Mouse (Mus musculus): ENCODE measurements around the gene Prrt2. TPM values are rescaled to one million over a fixed set of nuclear protein-coding genes. Genes with fewer than 3 reads are reported as not detected.
A peak's percentile ranks its signal among the peaks of the same experiment; 100 is the strongest.

Gene Prrt2
- 0.13 and 0.56 TPM in 2 replicates for polyA plus RNA-seq (2015; fragmentation: Nextera tagmentation; extraction: Ambion mirVana)

DNA sequence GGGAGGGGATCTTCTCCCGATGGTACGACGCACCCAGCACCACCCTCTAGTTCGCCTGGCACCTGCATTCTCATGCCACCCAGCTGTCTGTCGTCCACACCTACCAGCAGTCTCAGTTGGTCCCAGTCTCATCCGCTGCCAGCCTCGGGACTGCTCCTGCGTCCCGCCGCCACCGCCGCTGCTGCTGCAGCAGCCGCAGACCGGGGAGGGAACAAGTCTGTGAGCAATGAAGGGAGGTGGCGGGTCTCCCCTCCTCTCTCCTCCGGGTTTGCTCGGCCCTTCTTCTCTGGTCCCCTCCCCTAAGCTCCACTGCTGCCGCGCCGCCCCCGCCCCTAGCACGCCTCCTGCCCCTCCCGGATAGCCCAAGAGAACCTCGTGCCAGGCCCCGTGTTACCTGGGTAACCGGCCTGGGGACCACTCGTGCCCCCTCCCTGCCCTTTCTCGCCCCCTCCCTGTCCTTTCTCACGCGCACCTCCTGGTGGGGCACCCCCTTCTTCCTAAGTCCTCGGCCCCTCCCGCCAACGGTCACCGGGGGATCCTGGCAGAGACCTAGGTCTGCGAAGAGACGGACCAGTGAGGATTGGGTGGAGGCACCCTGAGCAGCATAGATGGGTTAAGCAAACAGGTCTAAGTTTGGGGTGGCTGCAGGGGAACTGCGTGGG, at the start of gene Prrt2, which contains the start of gene Gm42742:
TSS of gene Prrt2 (minus strand) at position 311 of the 662 bp plus-strand sequence.
TSS of gene Gm42742 (minus strand) at position 197 of the 662 bp plus-strand sequence.
- Histone ChIP-seq H3K36me3 (replicated peaks) (peaks cover 36% of the 10 kb centered on the region), H3K9ac (peak within 1 kb of the TSS; percentile 34), H3K27ac (replicated peaks) (peak within 1 kb of the TSS; percentile 55), H3K4me1 (replicated peaks) (peaks cover 71% of the 10 kb centered on the region), H3K27me3 (no peaks in the 10 kb centered on the region), H3K4me3 (replicated peaks) (peak within 1 kb of the TSS; percentile 39), H3K9me3 (replicated peaks) (no peaks in the 10 kb centered on the region), H3K4me2 (peak within 1 kb of the TSS; percentile 98)
- ATAC-seq (ENCODE audit: insufficient read depth) = no peak
- WGBS (ENCODE audit: insufficient replicate concordance) = 3% methylated on average over 37 of the region's 37 CpGs

DNA sequence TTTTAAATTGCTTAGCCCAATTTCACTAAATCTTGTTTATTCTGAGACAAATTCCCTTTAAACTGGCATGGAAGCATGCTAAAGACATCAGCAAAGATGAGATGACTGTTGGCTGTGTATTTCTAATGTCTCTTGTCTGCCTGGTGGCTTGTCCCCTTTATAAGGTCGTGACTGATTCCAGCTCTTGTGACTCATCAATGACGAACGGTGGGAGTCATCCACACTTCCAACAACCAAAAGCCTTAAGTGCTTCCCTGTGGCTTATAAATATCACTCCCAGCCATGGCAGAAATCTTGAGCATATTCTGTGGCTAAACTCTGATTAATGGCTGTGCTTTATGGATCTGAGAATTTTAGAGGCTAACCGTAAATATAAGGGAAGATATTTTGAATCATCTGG, 45.3 kb upstream of the Prrt2 start:
- Histone ChIP-seq H3K27me3 (0 out of 2 replicates have a peak, but pooled peaks cover under 1% of the 10 kb centered on the region), H3K4me3 (replicated peaks) (no peak overlapping the region), H3K36me3 (replicated peaks) (no peaks in the 10 kb centered on the region), H3K9me3 (replicated peaks) (no peaks in the 10 kb centered on the region), H3K4me2 (no peak overlapping the region), H3K9ac (no peak overlapping the region), H3K4me1 (replicated peaks) (0 out of 2 replicates have a peak, but pooled peaks cover 3% of the 10 kb centered on the region), H3K27ac (replicated peaks) (no peak overlapping the region)
- ATAC-seq (ENCODE audit: insufficient read depth) = no peak
- WGBS (ENCODE audit: insufficient replicate concordance) = 66% methylated on average over 4 of the region's 4 CpGs

DNA sequence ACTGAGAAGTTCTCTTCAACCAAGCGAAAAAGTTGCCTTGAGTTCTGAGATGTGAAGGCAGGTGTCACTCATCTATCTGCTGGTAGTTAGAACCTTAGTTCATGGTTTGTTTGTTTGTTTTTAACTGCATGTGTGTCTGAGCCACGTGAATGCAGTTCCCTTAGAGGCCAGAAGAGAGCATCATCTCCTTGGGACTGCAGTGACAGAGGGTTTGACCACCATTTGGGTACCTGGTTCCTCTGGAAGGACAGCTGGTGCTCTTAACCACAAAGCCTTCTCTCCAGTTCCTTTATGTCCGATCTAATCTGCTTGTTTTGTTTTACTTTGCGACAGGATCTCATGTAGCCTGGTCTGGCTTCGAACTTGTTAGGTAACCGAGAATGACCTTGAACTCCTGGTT, 44.5 kb upstream of the Prrt2 start:
- Histone ChIP-seq H3K27me3 (0 out of 2 replicates have a peak, but pooled peaks cover 7% of the 10 kb centered on the region), H3K4me2 (no peak overlapping the region), H3K4me1 (replicated peaks) (0 out of 2 replicates have a peak, but pooled peaks cover 3% of the 10 kb centered on the region), H3K36me3 (replicated peaks) (no peaks in the 10 kb centered on the region), H3K9ac (no peak overlapping the region), H3K9me3 (replicated peaks) (no peaks in the 10 kb centered on the region), H3K27ac (replicated peaks) (no peak overlapping the region), H3K4me3 (replicated peaks) (no peak overlapping the region)
- 61% methylated on average over 6 of the region's 6 CpGs for WGBS (ENCODE audit: insufficient replicate concordance)
- no peak for ATAC-seq (ENCODE audit: insufficient read depth)

DNA sequence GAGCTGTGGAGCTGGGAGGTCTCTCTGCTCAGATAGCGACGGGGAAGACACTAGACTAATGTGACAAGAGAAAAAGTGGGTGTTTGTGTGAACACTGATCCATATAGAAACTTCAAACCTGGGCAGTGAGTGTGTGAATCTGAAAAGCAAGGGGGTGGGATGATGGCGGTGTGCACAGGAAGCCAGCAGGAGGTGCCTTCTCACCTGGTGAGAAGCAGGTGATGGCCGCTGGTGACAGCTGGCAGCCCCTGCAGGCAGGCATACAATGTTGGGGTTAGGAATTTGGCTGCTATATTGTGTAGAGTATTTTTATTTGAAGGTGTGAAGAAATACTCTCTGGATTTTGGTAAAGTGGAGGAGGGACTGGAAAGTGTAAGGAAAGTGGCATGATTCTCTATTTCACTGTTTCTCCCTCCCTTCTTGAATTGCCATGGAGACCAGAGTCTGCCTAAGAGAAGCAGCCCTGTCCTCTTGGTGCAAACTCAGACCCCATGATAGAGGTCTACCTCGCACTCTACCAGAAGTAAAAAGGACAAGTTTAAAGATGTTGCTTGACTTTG, 34.1 kb upstream of the Prrt2 start:
- Histone ChIP-seq H3K27ac (replicated peaks) (no peak overlapping the region), H3K27me3 (peaks cover 44% of the 10 kb centered on the region), H3K36me3 (replicated peaks) (no peaks in the 10 kb centered on the region), H3K9me3 (replicated peaks) (no peaks in the 10 kb centered on the region), H3K9ac (no peak overlapping the region), H3K4me1 (replicated peaks) (no peaks in the 10 kb centered on the region), H3K4me2 (no peak overlapping the region), H3K4me3 (replicated peaks) (no peak overlapping the region)
- ATAC-seq (ENCODE audit: insufficient read depth) = no peak
- WGBS (ENCODE audit: insufficient replicate concordance) = 51% methylated on average over 5 of the region's 5 CpGs

DNA sequence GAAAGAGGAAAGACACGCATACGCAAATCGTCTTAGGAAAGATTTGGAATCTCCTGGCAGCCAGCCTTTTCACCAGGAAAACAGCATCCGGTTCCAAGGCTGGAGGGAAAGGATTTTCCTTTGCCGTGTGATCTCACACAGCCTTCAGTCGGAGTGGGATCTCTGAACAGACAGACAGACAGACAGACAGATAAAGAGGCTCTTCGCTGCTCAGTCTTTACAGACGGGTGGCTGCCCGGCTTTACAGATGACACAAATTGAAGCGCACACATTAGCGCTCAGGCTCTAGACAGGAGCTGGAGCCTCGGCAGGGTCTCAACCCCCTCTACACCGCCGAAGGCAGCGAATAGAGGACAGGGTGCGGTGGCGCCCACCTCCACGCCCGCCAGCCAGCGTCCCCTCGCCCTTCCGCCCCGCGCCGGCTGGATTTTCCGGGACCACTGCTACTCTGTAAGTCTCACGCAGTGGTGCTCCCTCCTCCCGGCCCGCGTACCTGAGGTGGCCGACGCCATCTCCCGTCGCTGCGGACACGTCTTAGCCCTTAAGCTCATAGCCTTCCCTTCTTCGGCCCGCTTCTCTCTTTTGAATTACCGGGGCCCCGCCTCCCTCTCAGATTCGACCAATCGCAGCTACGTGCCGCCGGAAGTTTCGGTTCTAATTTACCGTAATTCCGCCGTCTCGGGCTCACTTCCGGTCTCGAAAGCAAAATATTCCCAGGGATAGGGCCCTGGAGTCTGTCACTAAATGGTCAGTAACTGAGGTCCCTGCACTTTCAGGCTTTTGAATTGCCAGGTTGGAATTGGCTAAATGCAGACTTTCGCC, 21.1 kb upstream of the Prrt2 start, which contains the start of gene Kif22:
TSS of gene Kif22 (minus strand) at position 621 of the 822 bp plus-strand sequence.
- Histone ChIP-seq H3K4me3 (replicated peaks) (peak within 1 kb of the TSS; percentile 99), H3K9ac (peak within 1 kb of the TSS; percentile 99), H3K4me1 (replicated peaks) (peaks cover 33% of the 10 kb centered on the region), H3K27me3 (no peaks in the 10 kb centered on the region), H3K36me3 (replicated peaks) (peaks cover 33% of the 10 kb centered on the region), H3K4me2 (peak within 1 kb of the TSS; percentile 77), H3K9me3 (replicated peaks) (no peaks in the 10 kb centered on the region), H3K27ac (replicated peaks) (peak within 1 kb of the TSS; percentile 85)
- under 1% methylated on average over 53 of the region's 53 CpGs for WGBS (ENCODE audit: insufficient replicate concordance)
- peak; percentile 88 for ATAC-seq (ENCODE audit: insufficient read depth)

DNA sequence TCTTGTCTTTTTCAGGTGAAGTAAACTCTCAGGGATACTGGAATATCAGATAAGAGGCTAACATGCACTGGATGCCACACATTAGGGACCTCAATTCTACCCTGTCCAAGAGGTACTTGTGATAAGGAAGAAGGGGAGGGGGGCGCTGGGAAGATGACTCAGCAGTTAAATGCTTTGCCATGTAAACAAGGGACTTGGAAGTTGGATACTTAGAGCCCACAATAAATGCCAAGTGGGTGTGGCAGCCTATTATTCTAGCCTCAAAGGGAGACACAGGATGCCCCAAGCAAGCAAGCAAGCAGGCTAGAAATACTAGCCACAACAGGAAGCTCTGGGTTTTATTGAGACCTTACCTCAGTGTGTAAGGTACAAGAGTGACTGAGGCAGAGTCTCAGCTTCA, 10.2 kb upstream of the Prrt2 start:
- H3K4me2 ChIP-seq = no peak overlapping the region
- H3K4me1 ChIP-seq (replicated peaks) = peaks cover 44% of the 10 kb centered on the region
- no peaks in the 10 kb centered on the region for H3K27me3 ChIP-seq

DNA sequence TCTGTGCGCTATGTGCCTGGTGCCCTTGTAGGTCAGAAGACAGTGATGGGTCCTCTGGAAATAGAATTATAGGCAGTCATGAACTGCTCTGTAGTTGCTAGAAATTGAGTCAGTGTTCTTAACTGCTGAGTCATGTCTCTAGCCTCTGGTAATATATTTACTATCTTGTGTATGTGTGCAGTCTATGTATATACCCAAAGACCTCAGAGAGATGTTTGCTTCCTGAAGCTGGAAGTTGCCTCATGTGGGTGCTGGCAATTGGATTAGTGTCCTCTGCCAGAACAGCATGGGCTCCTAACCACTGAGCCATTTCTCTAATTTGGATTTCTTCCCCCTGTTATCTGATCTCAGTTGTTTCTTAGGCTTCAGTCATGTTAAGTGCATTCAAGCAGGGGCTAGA, 9.2 kb upstream of the Prrt2 start:
- 92% methylated on average over 1 of the region's 1 CpGs for WGBS (ENCODE audit: insufficient replicate concordance)
- no peak for ATAC-seq (ENCODE audit: insufficient read depth)
- peaks cover 49% of the 10 kb centered on the region for H3K4me1 ChIP-seq (replicated peaks)
- no peak overlapping the region for H3K4me2 ChIP-seq
- no peak overlapping the region for H3K9ac ChIP-seq
- no peak overlapping the region for H3K4me3 ChIP-seq (replicated peaks)
- H3K27ac ChIP-seq (replicated peaks) = peak overlapping the region; percentile 76
- no peaks in the 10 kb centered on the region for H3K9me3 ChIP-seq (replicated peaks)
- H3K36me3 ChIP-seq (replicated peaks) = peaks cover 79% of the 10 kb centered on the region
- H3K27me3 ChIP-seq = no peaks in the 10 kb centered on the region

More for the DNA sequence above, 10.2 kb upstream of the Prrt2 start:
- ATAC-seq (ENCODE audit: insufficient read depth) = no peak
- WGBS (ENCODE audit: insufficient replicate concordance) = 45% methylated on average over 1 of the region's 1 CpGs
- Histone ChIP-seq H3K9ac (no peak overlapping the region), H3K36me3 (replicated peaks) (peaks cover 87% of the 10 kb centered on the region), H3K27ac (replicated peaks) (0 out of 2 replicates have a peak overlapping the region, but pooled peaks have one; percentile 76), H3K9me3 (replicated peaks) (no peaks in the 10 kb centered on the region), H3K4me3 (replicated peaks) (no peak overlapping the region)

DNA sequence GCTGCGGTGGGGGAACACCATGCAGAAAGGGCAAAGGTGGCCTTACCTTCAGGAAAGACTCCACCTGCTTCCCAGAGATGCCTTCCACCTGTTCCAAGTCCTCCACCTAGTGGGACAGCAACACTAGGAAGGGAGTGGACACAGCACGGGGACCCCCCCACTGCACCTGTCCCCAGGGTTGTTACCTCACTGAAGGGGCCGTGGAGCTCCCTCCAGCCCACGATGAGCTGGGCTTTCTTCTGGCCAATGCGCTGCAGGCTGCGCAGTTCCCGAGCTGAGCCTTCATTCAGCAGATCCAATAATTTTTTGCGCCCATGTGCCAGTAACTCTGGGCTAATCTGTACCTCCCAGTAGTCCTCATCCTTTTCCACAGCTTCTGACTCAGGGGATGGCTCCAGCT, 6.9 kb upstream of the Prrt2 start:
- H3K4me3 ChIP-seq (replicated peaks) = peak overlapping the region; percentile 98
- H3K36me3 ChIP-seq (replicated peaks) = peaks cover 79% of the 10 kb centered on the region
- H3K27ac ChIP-seq (replicated peaks) = peak overlapping the region; percentile 97
- peaks cover 66% of the 10 kb centered on the region for H3K4me1 ChIP-seq (replicated peaks)
- no peak for ATAC-seq (ENCODE audit: insufficient read depth)
- no peaks in the 10 kb centered on the region for H3K27me3 ChIP-seq
- peak overlapping the region; percentile 98 for H3K4me2 ChIP-seq
- WGBS (ENCODE audit: insufficient replicate concordance) = 55% methylated on average over 8 of the region's 8 CpGs
- H3K9me3 ChIP-seq (replicated peaks) = no peaks in the 10 kb centered on the region
- H3K9ac ChIP-seq = peak overlapping the region; percentile 99

DNA sequence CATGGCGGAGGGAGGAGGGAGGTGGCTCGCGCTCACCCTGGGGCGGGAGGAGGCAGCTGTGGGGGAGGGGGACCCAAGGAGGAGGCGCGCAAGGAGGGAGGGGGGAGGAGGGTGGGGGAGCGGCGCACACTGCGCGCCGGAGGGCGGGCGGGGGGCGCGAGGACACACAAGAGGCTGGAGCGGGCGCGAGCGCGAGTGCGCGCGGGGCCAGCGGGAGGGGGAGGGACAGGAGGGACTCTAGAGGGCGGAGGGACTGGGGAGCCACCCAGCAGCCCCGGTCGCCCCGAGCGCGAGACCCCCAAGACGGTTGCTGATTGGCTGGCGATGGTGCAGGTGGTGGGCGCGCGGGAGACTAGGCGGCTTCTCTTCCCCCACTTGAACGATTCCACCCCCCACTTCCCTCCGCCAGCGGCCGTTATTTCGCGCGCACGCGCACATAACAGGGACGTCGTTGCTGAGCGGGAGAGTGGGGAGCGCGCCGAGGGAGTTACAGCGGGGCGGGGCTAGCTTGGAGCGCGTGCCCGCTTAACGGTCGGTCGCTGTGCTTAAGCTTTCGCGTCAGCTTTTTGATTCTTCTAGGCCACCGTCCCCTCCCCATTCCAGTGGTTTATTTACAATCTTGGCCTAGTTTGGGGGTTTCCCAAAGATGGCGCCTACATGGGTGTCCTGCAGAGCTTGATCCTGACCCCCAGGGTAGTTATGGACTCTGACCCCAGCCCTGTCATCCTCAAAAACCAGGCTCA, 6.1 kb upstream of the Prrt2 start, which contains the start of gene Maz:
TSS of gene Maz (minus strand) at position 54 of the 743 bp plus-strand sequence.
- Histone ChIP-seq H3K9ac (peak within 1 kb of the TSS; percentile 99), H3K4me2 (peak within 1 kb of the TSS; percentile 98), H3K27ac (replicated peaks) (peak within 1 kb of the TSS; percentile 97), H3K9me3 (replicated peaks) (no peaks in the 10 kb centered on the region), H3K4me1 (replicated peaks) (peaks cover 73% of the 10 kb centered on the region), H3K36me3 (replicated peaks) (peaks cover 79% of the 10 kb centered on the region), H3K4me3 (replicated peaks) (peak within 1 kb of the TSS; percentile 98), H3K27me3 (no peaks in the 10 kb centered on the region)
- peak; percentile 81 for ATAC-seq (ENCODE audit: insufficient read depth)
- under 1% methylated on average over 54 of the region's 63 CpGs for WGBS (ENCODE audit: insufficient replicate concordance)

DNA sequence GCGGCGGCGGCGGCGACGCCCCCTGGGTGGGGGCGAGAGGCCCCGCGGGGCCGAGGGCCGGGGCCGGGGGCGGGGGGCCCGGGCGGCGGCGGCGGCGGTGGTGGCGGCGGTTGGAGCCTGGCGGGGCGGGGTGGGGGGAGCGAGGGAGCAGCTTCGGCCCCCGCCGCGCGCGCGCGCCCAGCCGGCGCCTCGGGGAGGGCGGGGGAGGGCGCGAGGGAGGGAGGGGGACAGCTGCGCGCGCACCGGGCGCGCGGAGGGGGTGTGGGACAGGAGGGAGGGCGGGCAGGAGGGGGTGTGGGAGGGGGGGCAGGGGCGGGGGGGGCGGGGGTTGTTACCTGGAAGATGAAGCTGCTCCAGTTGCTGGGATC, 5.6 kb upstream of the Prrt2 start:
- 4% methylated on average over 31 of the region's 48 CpGs for WGBS (ENCODE audit: insufficient replicate concordance)

More for the DNA sequence above, 5.6 kb upstream of the Prrt2 start:
- Histone ChIP-seq H3K36me3 (replicated peaks) (peaks cover 78% of the 10 kb centered on the region), H3K27ac (replicated peaks) (peak overlapping the region; percentile 97), H3K4me1 (replicated peaks) (peaks cover 77% of the 10 kb centered on the region), H3K4me3 (replicated peaks) (peak overlapping the region; percentile 98), H3K27me3 (no peaks in the 10 kb centered on the region), H3K4me2 (peak overlapping the region; percentile 98), H3K9ac (peak overlapping the region; percentile 99), H3K9me3 (replicated peaks) (no peaks in the 10 kb centered on the region)
- ATAC-seq (ENCODE audit: insufficient read depth) = peak; percentile 45

All from liver, embryonic 15.5 days (tissue).